Mouse (Mus musculus): Measurements from ENCODE around the gene Prkd1. TPM values are rescaled to one million over a fixed set of nuclear protein-coding genes. Genes with fewer than 3 reads are reported as not detected.
A peak's percentile ranks its signal among the peaks of the same experiment; 100 is the strongest.

The Prkd1 gene
- total and polyA plus RNA-seq, 2 experiments from 2014 or later = 3.7 to 7.8 TPM

DNA sequence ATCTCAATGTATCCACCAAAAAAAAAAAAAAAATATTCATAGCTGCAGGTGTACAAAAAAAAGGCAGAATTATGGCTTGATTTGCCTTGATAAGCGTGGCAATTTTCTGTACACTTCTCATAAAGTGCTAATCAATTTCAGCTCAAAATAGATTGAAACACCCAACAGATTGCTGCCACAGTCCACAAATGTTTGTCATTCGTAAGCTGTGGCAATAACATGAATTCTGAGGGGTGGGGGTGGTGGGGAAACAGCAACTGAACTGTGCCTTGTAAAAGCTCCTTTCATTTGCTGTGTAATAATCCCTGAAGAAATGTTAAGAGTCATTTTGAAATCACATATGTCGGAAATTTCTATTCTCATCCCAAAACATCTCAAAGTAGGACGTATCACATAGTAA, 51.4 kb downstream of the Prkd1 start:
- no peak overlapping the region for H3K9ac ChIP-seq
- H3K4me3 ChIP-seq (ENCODE audit: low read depth, low read length) = no peak overlapping the region
- H3K4me2 ChIP-seq (ENCODE audit: low read depth) = no peak overlapping the region
- H3K9me3 ChIP-seq (ENCODE audit: low read length) = no peaks in the 10 kb centered on the region
- no peak overlapping the region for H3K27ac ChIP-seq (ENCODE audit: low read depth, low read length)
- H3K36me3 ChIP-seq (ENCODE audit: insufficient read depth) = no peaks in the 10 kb centered on the region
- H3K27me3 ChIP-seq (ENCODE audit: insufficient read depth, low read length) = no peaks in the 10 kb centered on the region
- WGBS = 54% methylated on average over 4 of the region's 4 CpGs
- H3K4me1 ChIP-seq (ENCODE audit: insufficient read depth) = peaks cover 3% of the 10 kb centered on the region; the same call in 1 of the 2 replicates
- DNase-seq = peak; percentile 40
- ATAC-seq = peak; percentile 69
- TF ChIP-seq CTCF (IDR thresholded peaks at IDR 0.05; ENCODE audit: low read depth) = no peak

DNA sequence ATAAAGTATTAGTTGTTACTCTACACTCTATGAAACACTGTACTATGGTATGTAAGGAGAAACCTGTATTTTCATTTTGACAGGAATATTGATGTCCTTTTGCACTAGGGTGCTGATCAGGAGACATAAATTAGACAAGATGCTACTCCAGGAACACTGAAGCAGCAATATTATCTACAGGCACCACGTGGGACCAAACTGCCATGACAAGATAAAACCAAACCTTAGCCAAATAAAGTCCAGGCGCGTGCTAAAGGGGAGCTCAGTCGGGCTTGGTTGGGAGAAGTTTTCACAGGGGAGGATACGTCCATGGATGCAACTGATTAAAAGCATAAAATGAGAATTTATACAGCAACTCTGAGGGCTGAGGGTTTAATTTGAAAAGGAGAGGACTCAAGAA, 53.1 kb downstream of the Prkd1 start:
- TF ChIP-seq CTCF (IDR thresholded peaks at IDR 0.05; ENCODE audit: low read depth) = no peak
- ATAC-seq = no peak

GRCm38 (mm10) chr12:50594506-50594905, 54.4 kb downstream of the Prkd1 start:
- WGBS = 47% methylated on average over 6 of the region's 6 CpGs
- no peaks in the 10 kb centered on the region for H3K9me3 ChIP-seq (ENCODE audit: low read length)
- no peak for ATAC-seq

More for the DNA sequence above, 53.1 kb downstream of the Prkd1 start:
- no peak overlapping the region for H3K4me3 ChIP-seq (ENCODE audit: low read depth, low read length)
- DNase-seq = no peak
- H3K27me3 ChIP-seq (ENCODE audit: insufficient read depth, low read length) = no peaks in the 10 kb centered on the region
- H3K9ac ChIP-seq = no peak overlapping the region
- 91% methylated on average over 5 of the region's 5 CpGs for WGBS
- peaks cover 3% of the 10 kb centered on the region; the same call in 1 of the 2 replicates for H3K4me1 ChIP-seq (ENCODE audit: insufficient read depth)
- H3K27ac ChIP-seq (ENCODE audit: low read depth, low read length) = no peak overlapping the region
- no peak overlapping the region for H3K4me2 ChIP-seq (ENCODE audit: low read depth)
- H3K9me3 ChIP-seq (ENCODE audit: low read length) = no peaks in the 10 kb centered on the region
- H3K36me3 ChIP-seq (ENCODE audit: insufficient read depth) = no peaks in the 10 kb centered on the region

DNA sequence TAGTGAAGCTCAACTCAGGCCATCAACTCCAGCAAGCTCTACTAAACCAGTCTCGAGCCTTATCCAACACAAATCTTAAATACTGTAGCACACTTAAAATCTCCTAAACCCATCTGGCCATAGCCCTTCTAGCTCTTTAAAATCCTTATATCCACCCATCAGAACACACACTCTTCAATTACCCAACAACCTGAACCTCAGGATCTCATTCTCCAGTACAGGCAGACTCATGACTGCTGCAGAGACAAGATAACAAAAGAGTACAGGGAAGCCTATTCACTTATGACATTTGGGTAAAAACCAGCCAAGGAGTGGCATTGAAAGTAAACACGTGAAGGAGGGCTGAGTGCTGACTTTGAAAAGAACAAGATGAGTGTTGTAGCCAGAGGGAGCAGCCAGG, 55.4 kb downstream of the Prkd1 start:
- no peak for TF ChIP-seq CTCF (IDR thresholded peaks at IDR 0.05; ENCODE audit: low read depth)
- ATAC-seq = no peak
- Histone ChIP-seq H3K27ac (ENCODE audit: low read depth, low read length) (no peak overlapping the region), H3K9me3 (ENCODE audit: low read length) (no peaks in the 10 kb centered on the region), H3K4me3 (ENCODE audit: low read depth, low read length) (no peak overlapping the region), H3K36me3 (ENCODE audit: insufficient read depth) (no peaks in the 10 kb centered on the region), H3K4me2 (ENCODE audit: low read depth) (no peak overlapping the region), H3K27me3 (ENCODE audit: insufficient read depth, low read length) (no peaks in the 10 kb centered on the region), H3K4me1 (ENCODE audit: insufficient read depth) (peaks cover 3% of the 10 kb centered on the region; the same call in 1 of the 2 replicates), H3K9ac (no peak overlapping the region)
- no peak for DNase-seq
- WGBS = 64% methylated on average over 2 of the region's 2 CpGs

More at GRCm38 (mm10) chr12:50594506-50594905, 54.4 kb downstream of the Prkd1 start:
- H3K27ac ChIP-seq (ENCODE audit: low read depth, low read length) = no peak overlapping the region
- no peak overlapping the region for H3K4me3 ChIP-seq (ENCODE audit: low read depth, low read length)
- no peaks in the 10 kb centered on the region for H3K36me3 ChIP-seq (ENCODE audit: insufficient read depth)
- DNase-seq = no peak
- no peak overlapping the region for H3K9ac ChIP-seq
- TF ChIP-seq CTCF (IDR thresholded peaks at IDR 0.05; ENCODE audit: low read depth) = no peak
- H3K27me3 ChIP-seq (ENCODE audit: insufficient read depth, low read length) = no peaks in the 10 kb centered on the region
- peaks cover 3% of the 10 kb centered on the region; the same call in 1 of the 2 replicates for H3K4me1 ChIP-seq (ENCODE audit: insufficient read depth)
- H3K4me2 ChIP-seq (ENCODE audit: low read depth) = no peak overlapping the region

DNA sequence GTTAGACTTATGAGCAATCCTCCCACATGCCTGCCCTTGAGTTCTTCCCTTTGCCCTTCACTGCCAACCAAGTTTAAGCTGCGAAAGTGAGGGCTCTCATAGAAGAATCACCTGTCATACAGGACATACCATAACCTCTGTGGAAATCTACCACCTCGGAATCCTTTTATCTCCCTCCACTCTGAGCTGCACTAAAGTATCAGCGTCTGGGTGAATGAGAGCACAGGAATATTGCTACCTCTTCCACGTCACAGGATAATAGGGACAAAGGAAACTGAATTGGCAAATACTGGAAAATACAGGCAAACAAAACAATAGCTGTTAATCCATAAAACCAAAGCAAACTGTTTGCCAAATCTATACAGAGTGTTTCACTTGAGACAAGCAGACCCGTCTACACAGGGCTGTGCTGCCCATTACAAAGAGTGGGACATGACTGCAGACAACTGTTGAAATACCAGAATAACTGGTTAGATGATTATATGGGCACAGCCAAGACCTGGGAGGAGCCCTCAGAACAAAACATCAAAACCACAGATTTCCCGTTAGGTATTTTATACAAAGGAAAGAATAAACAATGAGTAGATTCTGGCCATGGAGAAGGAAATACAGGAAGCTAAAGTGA, 60.6 kb downstream of the Prkd1 start:
- H3K4me1 ChIP-seq (ENCODE audit: insufficient read depth) = no peaks in the 10 kb centered on the region
- 72% methylated on average over 6 of the region's 6 CpGs for WGBS
- no peaks in the 10 kb centered on the region for H3K27me3 ChIP-seq (ENCODE audit: insufficient read depth, low read length)
- H3K9ac ChIP-seq = no peak overlapping the region
- no peak overlapping the region for H3K4me2 ChIP-seq (ENCODE audit: low read depth)
- H3K27ac ChIP-seq (ENCODE audit: low read depth, low read length) = no peak overlapping the region
- H3K4me3 ChIP-seq (ENCODE audit: low read depth, low read length) = no peak overlapping the region
- no peaks in the 10 kb centered on the region for H3K36me3 ChIP-seq (ENCODE audit: insufficient read depth)
- ATAC-seq (no peak), DNase-seq (no peak)
- TF ChIP-seq CTCF (IDR thresholded peaks at IDR 0.05; ENCODE audit: low read depth) = no peak
- no peaks in the 10 kb centered on the region for H3K9me3 ChIP-seq (ENCODE audit: low read length)

DNA sequence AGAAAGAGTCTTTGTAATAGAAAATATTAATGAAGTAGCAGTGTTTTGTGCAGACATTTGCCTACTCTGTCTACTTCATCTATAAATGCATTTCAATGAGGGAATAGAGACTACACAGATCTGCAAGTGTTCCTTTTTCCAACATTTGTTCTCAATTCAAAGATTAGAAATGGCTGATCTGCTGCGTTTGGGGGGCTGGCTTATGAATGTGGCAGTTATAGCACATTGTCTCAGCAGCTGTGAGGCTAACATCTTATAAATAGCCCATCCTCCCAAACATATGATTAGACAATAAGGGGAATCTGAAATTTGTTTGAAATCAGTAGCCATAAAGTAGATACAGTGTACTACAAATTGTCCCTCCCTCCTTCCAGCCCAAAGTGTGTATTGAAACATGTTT, 83.7 kb downstream of the Prkd1 start:
- no peaks in the 10 kb centered on the region for H3K36me3 ChIP-seq (ENCODE audit: insufficient read depth)
- no peak overlapping the region for H3K9ac ChIP-seq
- H3K27ac ChIP-seq (ENCODE audit: low read depth, low read length) = no peak overlapping the region
- ATAC-seq (peak; percentile 18; the same call in 1 of the 2 replicates), DNase-seq (no peak)
- no peaks in the 10 kb centered on the region for H3K9me3 ChIP-seq (ENCODE audit: low read length)
- H3K27me3 ChIP-seq (ENCODE audit: insufficient read depth, low read length) = no peaks in the 10 kb centered on the region
- no peak for TF ChIP-seq CTCF (IDR thresholded peaks at IDR 0.05; ENCODE audit: low read depth)
- 0 out of 2 replicates have a peak, but pooled peaks cover 5% of the 10 kb centered on the region for H3K4me1 ChIP-seq (ENCODE audit: insufficient read depth)
- H3K4me3 ChIP-seq (ENCODE audit: low read depth, low read length) = no peak overlapping the region
- 32% methylated on average over 1 of the region's 1 CpGs for WGBS
- no peak overlapping the region for H3K4me2 ChIP-seq (ENCODE audit: low read depth)

- Histone ChIP-seq H3K9ac (no peak overlapping the region), H3K27ac (ENCODE audit: low read depth, low read length) (no peak overlapping the region), H3K4me1 (ENCODE audit: insufficient read depth) (0 out of 2 replicates have a peak, but pooled peaks cover 5% of the 10 kb centered on the region), H3K9me3 (ENCODE audit: low read length) (no peaks in the 10 kb centered on the region), H3K36me3 (ENCODE audit: insufficient read depth) (no peaks in the 10 kb centered on the region), H3K4me3 (ENCODE audit: low read depth, low read length) (no peak overlapping the region), H3K4me2 (ENCODE audit: low read depth) (no peak overlapping the region), H3K27me3 (ENCODE audit: insufficient read depth, low read length) (no peaks in the 10 kb centered on the region)
- DNase-seq (no peak), ATAC-seq (no peak)
- 21% methylated on average over 1 of the region's 1 CpGs for WGBS
- TF ChIP-seq CTCF (IDR thresholded peaks at IDR 0.05; ENCODE audit: low read depth) = no peak
These were observed 88.4 kb downstream of the Prkd1 start for GRCm38 (mm10) chr12:50560536-50560935.
